Mouse (Mus musculus) myocyte (in vitro differentiated cells): Measurements from ENCODE around the gene Zmat3. TPM values are rescaled to one million over a fixed set of nuclear protein-coding genes. Genes with fewer than 3 reads are reported as not detected.

ENCODE experiments used
- H3K27me3 ChIP-seq: one replicate; pipeline ENCODE4 v1.6.1; 2011; ENCODE audit not compliant: control insufficient read depth, insufficient read depth, insufficient read length
- H3K36me3 ChIP-seq: one replicate; pipeline ENCODE4 v1.6.1; 2011; ENCODE audit not compliant: control insufficient read depth, insufficient read depth
- H3K4me2 ChIP-seq: one replicate; pipeline ENCODE4 v1.6.1; 2011; ENCODE audit warnings: low read depth, control low read depth
- H3K4me3 ChIP-seq: one replicate; pipeline ENCODE4 v1.5.1; 2011; ENCODE audit warnings: mild to moderate bottlenecking, control low read depth, moderate library complexity
- H3K79me2 ChIP-seq: one replicate; pipeline ENCODE4 v1.6.1; 2011; ENCODE audit not compliant: control insufficient read depth, insufficient read depth
- H3ac ChIP-seq: one replicate; pipeline ENCODE4 v1.6.1; 2011; ENCODE audit not compliant: control insufficient read depth, insufficient read length
- CEBPB ChIP-seq: IDR thresholded peaks from 2 replicates; pipeline ENCODE4 v1.6.1; 2011; ENCODE audit warnings: mild to moderate bottlenecking, moderate library complexity; ENCODE audit not compliant: poor library complexity, insufficient read depth, severe bottlenecking
- E2F4 ChIP-seq: IDR thresholded peaks from one replicate; pipeline ENCODE4 v1.6.1; 2011; ENCODE audit warnings: mild to moderate bottlenecking, control low read depth, moderate library complexity; ENCODE audit not compliant: insufficient read depth
- MAX ChIP-seq: IDR thresholded peaks from one replicate; pipeline ENCODE4 v1.6.1; 2011; ENCODE audit warnings: low read depth, mild to moderate bottlenecking, control low read depth
- MYOD1 ChIP-seq, 3 experiments: IDR thresholded peaks; one replicate each; pipeline ENCODE4 v1.6.1; 2011; ENCODE audit warnings: control low read depth in 2 of 3, low read depth in 2 of 3, mild to moderate bottlenecking in 2 of 3, moderate library complexity in 1 of 3; ENCODE audit not compliant: insufficient read length in 2 of 3, control insufficient read depth in 1 of 3
- MYOG ChIP-seq, 3 experiments: IDR thresholded peaks; one replicate each; pipeline ENCODE4 v1.6.1; 2011; ENCODE audit warnings: control low read depth in 2 of 3, low read depth in 2 of 3, mild to moderate bottlenecking in 2 of 3; ENCODE audit not compliant: insufficient read length in 2 of 3, control insufficient read depth in 1 of 3, insufficient read depth in 1 of 3
- POLR2A ChIP-seq: IDR thresholded peaks from one replicate; pipeline ENCODE4 v1.6.1; 2011; ENCODE audit warnings: low read depth, mild to moderate bottlenecking, control low read depth, moderate library complexity; ENCODE audit not compliant: insufficient read length
- POLR2AphosphoS2 ChIP-seq: IDR thresholded peaks from one replicate; pipeline ENCODE4 v1.6.1; 2011; ENCODE audit warnings: low read depth, control low read depth; ENCODE audit not compliant: insufficient read length
- REST ChIP-seq: IDR thresholded peaks from one replicate; pipeline ENCODE4 v1.6.1; 2011; ENCODE audit warnings: mild to moderate bottlenecking, control low read depth, moderate library complexity; ENCODE audit not compliant: insufficient read depth, insufficient read length
- SRF ChIP-seq: IDR thresholded peaks from one replicate; pipeline ENCODE4 v1.6.1; 2011; ENCODE audit warnings: low read depth; ENCODE audit not compliant: control insufficient read depth, insufficient read length
- TCF12 ChIP-seq: IDR thresholded peaks from one replicate; pipeline ENCODE4 v1.6.1; 2011; ENCODE audit warnings: mild to moderate bottlenecking, control low read depth; ENCODE audit not compliant: poor library complexity, insufficient read depth, severe bottlenecking
- TCF3 ChIP-seq: IDR thresholded peaks from one replicate; pipeline ENCODE4 v1.6.1; 2011; ENCODE audit warnings: low read depth, control low read depth; ENCODE audit not compliant: insufficient read length
- USF1 ChIP-seq: IDR thresholded peaks from one replicate; pipeline ENCODE4 v1.6.1; 2011; ENCODE audit warnings: low read depth, mild to moderate bottlenecking, control low read depth, moderate library complexity
- polyA plus RNA-seq: library from polyadenylated mRNA; unstranded; fragments of >200 nt; fragmentation: generic; extraction: Trizol; gene quantifications from one replicate; pipeline ENCODE4 v1.2.1, GENCODE M21; 2012; ENCODE audit warnings: missing spikeins

Gene Zmat3
- polyA plus RNA-seq, 1 experiment: 13.0 TPM

DNA sequence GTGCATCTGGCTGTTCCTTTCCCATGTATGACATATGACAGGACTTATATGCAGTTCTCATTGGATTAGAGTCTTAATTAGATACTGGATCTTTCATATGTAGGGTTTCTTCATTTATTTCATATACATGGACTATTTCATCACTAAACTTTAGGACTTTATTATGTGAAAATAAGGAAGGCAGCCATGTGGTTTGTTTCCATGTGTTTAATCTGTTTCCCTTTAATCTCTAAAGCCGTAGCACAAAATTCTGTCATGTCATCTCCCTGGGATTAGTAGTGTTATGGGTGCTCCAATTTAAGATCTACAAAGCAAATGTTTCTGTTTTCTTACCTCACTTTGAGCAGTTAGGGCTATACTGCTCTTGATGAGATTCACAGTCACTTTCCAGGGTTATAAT, 39.9 kb upstream of the Zmat3 start:
- H3K4me2 ChIP-seq: no peak overlapping the region
- H3K4me3 ChIP-seq: no peak overlapping the region
- no peaks in the 10 kb centered on the region for H3K27me3 ChIP-seq
- TF ChIP-seq MAX: no peak
- TF ChIP-seq SRF: no peak
- TF ChIP-seq USF1: no peak
- TF ChIP-seq TCF3: no peak
- no peak for TF ChIP-seq E2F4
- TF ChIP-seq POLR2A: no peak
- TF ChIP-seq POLR2AphosphoS2: no peak
- H3ac ChIP-seq: no peak overlapping the region
- no peaks in the 10 kb centered on the region for H3K36me3 ChIP-seq
- peaks cover 97% of the 10 kb centered on the region for H3K79me2 ChIP-seq

DNA sequence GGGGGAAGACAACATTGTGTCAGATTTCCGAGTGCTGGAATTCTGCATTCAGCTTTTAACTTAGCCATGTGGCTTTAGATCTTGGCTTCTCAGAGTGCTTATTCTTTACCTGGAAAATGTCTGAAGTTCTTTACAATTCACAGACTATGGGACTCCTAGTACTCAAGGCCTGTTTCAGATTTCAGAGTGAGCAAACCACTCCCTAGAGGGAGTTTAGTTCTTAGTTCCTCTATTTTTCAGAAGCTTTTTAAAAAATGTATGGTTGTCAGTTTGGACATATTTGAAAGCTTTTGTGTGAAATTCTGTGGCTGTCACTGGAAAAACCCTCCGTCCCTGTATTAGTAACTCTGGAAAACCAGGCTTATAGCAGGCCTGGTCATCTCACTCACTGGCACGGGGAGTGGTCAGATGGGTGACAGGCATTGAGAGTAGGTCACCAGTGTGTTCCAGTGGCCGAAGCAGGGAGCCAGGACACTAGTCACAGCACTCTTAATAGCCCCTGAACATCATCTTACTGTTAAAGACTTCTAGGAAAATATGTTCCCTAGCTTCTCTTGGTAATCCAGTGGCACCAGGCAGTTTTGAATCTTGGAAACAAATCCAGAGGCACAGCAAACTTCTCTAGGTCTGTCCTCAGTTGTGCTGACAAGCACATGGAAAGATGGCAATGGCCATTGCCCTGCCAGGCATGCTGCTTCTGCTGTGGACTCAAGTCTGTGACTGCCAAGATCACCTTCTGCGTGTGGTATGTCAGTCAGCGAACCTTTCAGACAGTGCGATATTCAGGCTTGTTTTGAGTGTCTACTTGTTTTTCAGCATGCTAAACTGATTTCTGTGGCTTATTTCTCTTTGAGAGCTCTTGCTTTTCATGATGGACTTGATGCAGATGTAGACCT, 37.4 kb upstream of the Zmat3 start:
- Histone ChIP-seq H3K4me3 (no peak overlapping the region), H3K36me3 (no peaks in the 10 kb centered on the region), H3K4me2 (no peak overlapping the region), H3ac (no peak overlapping the region), H3K79me2 (peaks cover 100% of the 10 kb centered on the region), H3K27me3 (no peaks in the 10 kb centered on the region)
- TF ChIP-seq E2F4 (no peak), MYOD1 (IDR thresholded peaks at IDR 0.05; ENCODE audit: control insufficient read depth in 1 of 3, insufficient read length in 2 of 3, low read depth in 2 of 3) (no peak), MAX (no peak), POLR2AphosphoS2 (no peak), REST (no peak), TCF12 (no peak), POLR2A (no peak), USF1 (no peak), SRF (no peak), MYOG (IDR thresholded peaks at IDR 0.05; ENCODE audit: control insufficient read depth in 1 of 3, insufficient read depth in 1 of 3, insufficient read length in 2 of 3, low read depth in 2 of 3) (no peak), TCF3 (no peak), CEBPB (no peak)

DNA sequence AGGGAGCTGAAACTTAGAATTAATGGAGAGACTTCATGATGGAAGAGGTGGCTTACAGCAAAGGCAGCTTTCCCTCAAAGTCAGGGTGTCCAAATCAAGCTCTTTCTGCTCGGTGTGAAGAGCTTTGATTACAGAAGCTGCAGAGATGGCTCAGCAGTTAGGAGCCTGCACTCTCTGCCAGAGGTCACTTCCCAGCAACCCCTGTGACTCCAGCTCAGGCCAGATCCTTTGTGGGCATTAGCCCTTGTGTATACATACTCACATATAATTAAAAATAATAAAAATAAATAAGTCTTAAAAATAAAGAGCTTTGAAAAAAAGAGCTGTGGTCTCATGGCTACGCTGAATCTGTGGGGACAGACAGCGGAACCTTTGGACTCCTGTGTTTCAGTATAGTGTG, 35.8 kb upstream of the Zmat3 start:
- no peak overlapping the region for H3ac ChIP-seq

GRCm38 (mm10) chr3:32399931-32400330, 34.1 kb upstream of the Zmat3 start:
- peaks cover 74% of the 10 kb centered on the region for H3K79me2 ChIP-seq
- no peak overlapping the region for H3K4me2 ChIP-seq
- no peaks in the 10 kb centered on the region for H3K36me3 ChIP-seq
- H3ac ChIP-seq: no peak overlapping the region
- TF ChIP-seq CEBPB (no peak), REST (no peak), E2F4 (no peak), MYOG (IDR thresholded peaks at IDR 0.05; ENCODE audit: control insufficient read depth in 1 of 3, insufficient read depth in 1 of 3, insufficient read length in 2 of 3, low read depth in 2 of 3) (no peak), POLR2A (no peak), USF1 (no peak), MAX (no peak), TCF12 (no peak), MYOD1 (IDR thresholded peaks at IDR 0.05; ENCODE audit: control insufficient read depth in 1 of 3, insufficient read length in 2 of 3, low read depth in 2 of 3) (no peak)
- H3K27me3 ChIP-seq: no peaks in the 10 kb centered on the region
- no peak overlapping the region for H3K4me3 ChIP-seq

More for the DNA sequence above, 35.8 kb upstream of the Zmat3 start:
- H3K4me3 ChIP-seq: no peak overlapping the region
- no peak for TF ChIP-seq MYOD1 (IDR thresholded peaks at IDR 0.05; ENCODE audit: control insufficient read depth in 1 of 3, insufficient read length in 2 of 3, low read depth in 2 of 3)
- no peak for TF ChIP-seq SRF
- TF ChIP-seq TCF12: no peak
- H3K36me3 ChIP-seq: no peaks in the 10 kb centered on the region
- peaks cover 91% of the 10 kb centered on the region for H3K79me2 ChIP-seq
- H3K27me3 ChIP-seq: no peaks in the 10 kb centered on the region
- H3K4me2 ChIP-seq: no peak overlapping the region

DNA sequence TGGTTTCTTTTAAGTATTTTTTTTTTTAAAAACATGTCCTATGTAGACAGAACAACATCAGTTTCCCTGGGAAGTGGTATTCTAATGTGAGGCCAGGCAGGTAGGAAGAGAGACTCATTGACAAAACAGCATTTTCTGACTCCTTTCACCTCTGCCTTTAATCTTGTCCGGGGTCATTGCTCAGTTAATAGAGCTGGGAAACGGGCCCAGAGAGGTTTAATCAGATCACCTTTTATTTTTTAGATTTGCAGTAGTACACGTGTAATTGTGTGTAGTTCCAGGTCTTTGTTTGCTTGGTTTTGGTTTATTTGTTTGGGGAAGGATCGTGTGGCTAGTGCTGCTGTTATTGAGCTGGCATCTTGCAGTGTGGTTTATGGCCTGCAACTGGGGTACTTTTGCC, 33.6 kb upstream of the Zmat3 start:
- peak overlapping the region; percentile 95 for H3K4me2 ChIP-seq
- H3ac ChIP-seq: no peak overlapping the region
- no peaks in the 10 kb centered on the region for H3K27me3 ChIP-seq
- peak overlapping the region; percentile 70 for H3K4me3 ChIP-seq
- H3K79me2 ChIP-seq: peaks cover 69% of the 10 kb centered on the region
- H3K36me3 ChIP-seq: no peaks in the 10 kb centered on the region
- TF ChIP-seq MYOG (IDR thresholded peaks at IDR 0.05; ENCODE audit: control insufficient read depth in 1 of 3, insufficient read depth in 1 of 3, insufficient read length in 2 of 3, low read depth in 2 of 3): no peak
- TF ChIP-seq SRF: no peak
- TF ChIP-seq E2F4: no peak
- no peak for TF ChIP-seq MYOD1 (IDR thresholded peaks at IDR 0.05; ENCODE audit: control insufficient read depth in 1 of 3, insufficient read length in 2 of 3, low read depth in 2 of 3)
- no peak for TF ChIP-seq MAX
- no peak for TF ChIP-seq TCF12
- no peak for TF ChIP-seq POLR2A
- TF ChIP-seq TCF3: no peak
- TF ChIP-seq CEBPB: no peak
- no peak for TF ChIP-seq REST
- no peak for TF ChIP-seq USF1
- no peak for TF ChIP-seq POLR2AphosphoS2
